Mouse (Mus musculus): ENCODE data around the gene Slc7a10. TPM values are rescaled to one million over a fixed set of nuclear protein-coding genes. Genes with fewer than 3 reads are reported as not detected.

Gene Slc7a10
- polyA plus RNA-seq, 1 experiment from 2014 or later, result 1.0 TPM

Other genes starting within 250 kb of the Slc7a10 start
- gene Cebpg, start 129.8 kb upstream of the Slc7a10 start, polyA plus RNA-seq (2015; fragmentation: Nextera tagmentation; extraction: Ambion mirVana), result 20.2 and 22.1 TPM in 2 replicates
- 11.0 and 13.8 TPM in 2 replicates for gene Cebpa, start 67.1 kb upstream of the Slc7a10 start, polyA plus RNA-seq (2015; fragmentation: Nextera tagmentation; extraction: Ambion mirVana)
- gene Lrp3, start 29.1 kb downstream of the Slc7a10 start, polyA plus RNA-seq (2015; fragmentation: Nextera tagmentation; extraction: Ambion mirVana), result 0.40 and 0.50 TPM in 2 replicates
- 5.6 and 5.7 TPM in 2 replicates for gene Gpatch1, start 132.1 kb downstream of the Slc7a10 start, polyA plus RNA-seq (2015; fragmentation: Nextera tagmentation; extraction: Ambion mirVana)
- 5.0 and 6.6 TPM in 2 replicates for gene Rhpn2, start 147.8 kb downstream of the Slc7a10 start, polyA plus RNA-seq (2015; fragmentation: Nextera tagmentation; extraction: Ambion mirVana)
- 18.5 and 19.7 TPM in 2 replicates for gene Faap24, start 210.5 kb downstream of the Slc7a10 start, polyA plus RNA-seq (2015; fragmentation: Nextera tagmentation; extraction: Ambion mirVana)
- 19.1 and 19.4 TPM in 2 replicates for gene Cep89, start 210.7 kb downstream of the Slc7a10 start, polyA plus RNA-seq (2015; fragmentation: Nextera tagmentation; extraction: Ambion mirVana)

Measured in liver, embryonic 15.5 days (tissue).